Mouse (Mus musculus): ENCODE measurements around the gene Ssh1. TPM values are rescaled to one million over a fixed set of nuclear protein-coding genes. Genes with fewer than 3 reads are reported as not detected.

The Ssh1 gene
- polyA plus RNA-seq (2012; rRNA removed) (4.8 and 4.9 TPM in 2 replicates), polyA plus RNA-seq (2014; fragmentation: Nextera tagmentation; extraction: Ambion mirVana) (6.7 TPM in 2 replicates)

DNA sequence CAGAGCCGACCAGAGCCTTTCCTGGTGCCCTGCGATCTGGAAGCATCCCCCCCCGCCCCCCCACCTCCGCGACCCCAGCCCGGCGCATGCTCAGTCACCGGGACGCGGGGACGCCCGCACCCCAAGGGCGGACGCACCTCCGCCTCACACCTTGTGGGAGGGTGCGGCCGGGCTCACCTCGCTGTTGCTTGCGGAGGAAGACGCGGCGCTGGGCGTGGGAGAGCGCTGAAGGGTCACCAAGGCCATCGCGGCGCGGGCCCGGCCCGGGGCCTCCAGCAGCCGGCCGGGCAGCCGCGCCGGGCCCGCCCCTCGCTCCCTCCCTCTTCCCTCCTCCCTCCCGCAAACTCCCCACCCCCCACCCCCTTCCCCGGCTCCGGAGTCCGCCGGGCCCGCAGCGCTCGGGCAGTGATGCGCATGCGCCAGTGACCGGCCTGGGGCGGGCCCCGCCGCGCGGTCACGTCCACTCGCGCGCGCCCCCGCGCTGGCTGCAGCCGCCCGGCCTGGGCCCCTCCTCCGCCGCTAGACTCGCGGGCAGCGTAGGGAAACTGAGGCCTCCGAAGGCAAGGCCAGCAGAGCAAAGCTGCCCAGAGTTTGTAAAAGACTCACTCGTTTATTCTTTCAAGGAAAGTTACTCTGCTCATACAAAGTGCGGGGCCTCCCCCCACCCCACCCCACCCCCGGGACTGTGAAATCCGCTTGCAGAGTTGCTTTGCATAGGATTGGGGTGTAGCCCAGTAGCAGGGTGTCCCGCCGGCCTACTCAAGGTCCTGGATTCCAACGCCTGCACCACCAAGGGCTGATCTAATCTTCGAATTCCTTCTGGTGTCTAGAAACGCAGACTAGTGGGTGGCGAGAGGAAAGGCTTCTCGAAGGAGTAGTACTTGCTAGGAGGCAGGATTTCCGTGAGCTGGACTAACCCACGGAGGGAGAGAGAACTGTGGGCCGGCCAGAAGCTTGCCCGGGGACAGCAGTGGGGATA lies at the start of gene Ssh1:
TSS of gene Ssh1 (minus strand) at position 408 of the 979 bp plus-strand sequence.
- Histone ChIP-seq H3K4me3 (ENCODE audit: insufficient read depth in 1 of 2, low read depth in 2 of 2, low read length in 2 of 2) (peak within 1 kb of the TSS; percentile 81 to 92), H3K4me1 (replicated peaks; ENCODE audit: control insufficient read depth in 2 of 2, insufficient read depth in 2 of 2, low read length in 1 of 2) (peaks cover 29 to 41% of the 10 kb centered on the region in 2 experiments), H3K36me3 (replicated peaks; ENCODE audit: control insufficient read depth, insufficient read depth, low read depth) (no peaks in the 10 kb centered on the region), H3K27me3 (ENCODE audit: control insufficient read depth, insufficient read depth, low read length) (no peaks in the 10 kb centered on the region), H3K9me3 (ENCODE audit: control insufficient read depth, low read length) (no peaks in the 10 kb centered on the region), H3K27ac (peak within 1 kb of the TSS; percentile 94), H3K4me2 (ENCODE audit: low read depth) (peak within 1 kb of the TSS; percentile 99), H3K9ac (replicated peaks) (peak within 1 kb of the TSS; percentile 91)
- peak; percentile 82 for ATAC-seq (ENCODE audit: insufficient read depth)
- 2% methylated on average over 80 of the region's 83 CpGs for WGBS (ENCODE audit: insufficient replicate concordance)
- no peak for DNase-seq (ENCODE audit: low read depth in 3 of 3, low spot score in 3 of 3)
- TF ChIP-seq CTCF (IDR thresholded peaks at IDR 0.05; ENCODE audit: low read depth) (0 out of 2 replicates have a peak, but pooled peaks have one; percentile 6), EP300 (IDR thresholded peaks at IDR 0.05; ENCODE audit: low read depth) (no peak)

- 11% methylated on average over 15 of the region's 15 CpGs for WGBS (ENCODE audit: insufficient replicate concordance)
- TF ChIP-seq EP300 (IDR thresholded peaks at IDR 0.05; ENCODE audit: low read depth), result no peak
- no peak for TF ChIP-seq CTCF (IDR thresholded peaks at IDR 0.05; ENCODE audit: low read depth)
- Histone ChIP-seq H3K4me3 (ENCODE audit: insufficient read depth in 1 of 2, low read depth in 2 of 2, low read length in 2 of 2) (no peak overlapping the region), H3K4me1 (replicated peaks; ENCODE audit: control insufficient read depth in 2 of 2, insufficient read depth in 2 of 2, low read length in 1 of 2) (peaks cover 5 to 8% of the 10 kb centered on the region in 2 experiments; a peak in 2 of 4 replicates), H3K9me3 (ENCODE audit: control insufficient read depth, low read length) (no peaks in the 10 kb centered on the region), H3K36me3 (replicated peaks; ENCODE audit: control insufficient read depth, insufficient read depth, low read depth) (no peaks in the 10 kb centered on the region), H3K27me3 (ENCODE audit: control insufficient read depth, insufficient read depth, low read length) (no peaks in the 10 kb centered on the region), H3K9ac (replicated peaks) (no peak overlapping the region), H3K4me2 (ENCODE audit: low read depth) (no peak overlapping the region), H3K27ac (no peak overlapping the region)
- peak; percentile 71 for ATAC-seq (ENCODE audit: insufficient read depth)
- DNase-seq (ENCODE audit: low read depth in 3 of 3, low spot score in 3 of 3), result peak; percentile 15 to 30 (median 16)
Measured at GRCm38 (mm10) chr5:114041327-114041930, 47.7 kb upstream of the Ssh1 start.

DNA sequence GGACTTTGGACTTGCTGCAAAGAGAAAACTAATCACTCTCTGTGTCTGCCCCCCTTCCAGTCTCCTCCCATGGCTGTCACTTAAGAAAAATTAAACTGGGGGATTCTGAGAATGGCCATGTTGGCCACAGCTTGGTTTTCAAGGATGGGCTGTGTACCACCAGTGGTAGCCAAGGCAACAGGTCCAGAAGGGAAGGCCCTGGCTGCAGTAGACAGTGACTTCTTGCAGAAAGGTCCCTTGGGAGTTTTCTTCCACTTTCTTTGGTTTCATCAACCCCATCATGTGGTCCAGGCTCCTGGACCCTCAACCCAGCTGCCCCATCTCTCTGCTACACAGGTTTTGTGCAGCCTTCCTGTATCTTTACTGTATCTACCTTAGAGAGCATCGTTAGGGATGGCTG lies 47.2 kb upstream of the Ssh1 start:
- no peaks in the 10 kb centered on the region for H3K9me3 ChIP-seq (ENCODE audit: control insufficient read depth, low read length)
- H3K36me3 ChIP-seq (replicated peaks; ENCODE audit: control insufficient read depth, insufficient read depth, low read depth), result no peaks in the 10 kb centered on the region
- TF ChIP-seq EP300 (IDR thresholded peaks at IDR 0.05; ENCODE audit: low read depth), result no peak
- no peak overlapping the region for H3K4me2 ChIP-seq (ENCODE audit: low read depth)
- no peak for ATAC-seq (ENCODE audit: insufficient read depth)
- no peaks in the 10 kb centered on the region for H3K27me3 ChIP-seq (ENCODE audit: control insufficient read depth, insufficient read depth, low read length)
- DNase-seq (ENCODE audit: low read depth in 3 of 3, low spot score in 3 of 3), result no peak
- H3K9ac ChIP-seq (replicated peaks), result no peak overlapping the region
- WGBS (ENCODE audit: insufficient replicate concordance), result 41% methylated on average over 1 of the region's 1 CpGs
- H3K27ac ChIP-seq, result no peak overlapping the region
- H3K4me1 ChIP-seq (replicated peaks; ENCODE audit: control insufficient read depth in 2 of 2, insufficient read depth in 2 of 2, low read length in 1 of 2), result peaks cover 5 to 8% of the 10 kb centered on the region in 2 experiments; a peak in 2 of 4 replicates
- no peak overlapping the region for H3K4me3 ChIP-seq (ENCODE audit: insufficient read depth in 1 of 2, low read depth in 2 of 2, low read length in 2 of 2)

GRCm38 (mm10) chr5:114040508-114040907 lies 46.8 kb upstream of the Ssh1 start:
- H3K4me1 ChIP-seq (replicated peaks; ENCODE audit: control insufficient read depth in 2 of 2, insufficient read depth in 2 of 2, low read length in 1 of 2), result peaks cover 5 to 8% of the 10 kb centered on the region in 2 experiments; a peak in 2 of 4 replicates
- H3K4me2 ChIP-seq (ENCODE audit: low read depth), result no peak overlapping the region
- TF ChIP-seq CTCF (IDR thresholded peaks at IDR 0.05; ENCODE audit: low read depth) (no peak), EP300 (IDR thresholded peaks at IDR 0.05; ENCODE audit: low read depth) (no peak)

DNA sequence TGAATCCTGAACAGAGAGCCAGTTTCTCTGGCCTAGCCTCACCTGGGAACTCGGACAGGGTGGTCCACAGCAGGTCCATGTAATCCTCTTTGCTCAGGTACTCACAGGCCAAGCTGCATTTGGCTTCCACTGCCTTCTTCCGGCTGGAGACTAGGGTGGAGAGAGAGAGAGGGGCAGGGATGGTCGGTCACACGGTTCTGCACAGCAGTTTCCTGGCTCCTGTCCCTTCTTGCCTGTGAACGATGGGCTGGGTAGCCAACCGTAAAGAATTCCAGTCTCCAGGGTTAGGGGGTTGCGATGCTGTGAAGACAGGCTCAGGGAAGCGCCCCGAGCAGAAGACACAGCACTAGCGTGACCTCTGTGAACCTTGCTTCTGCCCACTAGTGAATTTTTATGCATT lies 41.4 kb upstream of the Ssh1 start:
- TF ChIP-seq EP300 (IDR thresholded peaks at IDR 0.05; ENCODE audit: low read depth) (no peak), CTCF (IDR thresholded peaks at IDR 0.05; ENCODE audit: low read depth) (no peak)
- Histone ChIP-seq H3K27ac (no peak overlapping the region), H3K4me1 (replicated peaks; ENCODE audit: control insufficient read depth in 2 of 2, insufficient read depth in 2 of 2, low read length in 1 of 2) (no peaks in the 10 kb centered on the region), H3K9me3 (ENCODE audit: control insufficient read depth, low read length) (no peaks in the 10 kb centered on the region), H3K4me2 (ENCODE audit: low read depth) (no peak overlapping the region), H3K9ac (replicated peaks) (no peak overlapping the region), H3K36me3 (replicated peaks; ENCODE audit: control insufficient read depth, insufficient read depth, low read depth) (no peaks in the 10 kb centered on the region), H3K4me3 (ENCODE audit: insufficient read depth in 1 of 2, low read depth in 2 of 2, low read length in 2 of 2) (no peak overlapping the region), H3K27me3 (ENCODE audit: control insufficient read depth, insufficient read depth, low read length) (no peaks in the 10 kb centered on the region)
- no peak for DNase-seq (ENCODE audit: low read depth in 3 of 3, low spot score in 3 of 3)
- 63% methylated on average over 10 of the region's 10 CpGs for WGBS (ENCODE audit: insufficient replicate concordance)
- no peak for ATAC-seq (ENCODE audit: insufficient read depth)

More at GRCm38 (mm10) chr5:114040508-114040907, 46.8 kb upstream of the Ssh1 start:
- Histone ChIP-seq H3K27ac (no peak overlapping the region), H3K27me3 (ENCODE audit: control insufficient read depth, insufficient read depth, low read length) (no peaks in the 10 kb centered on the region), H3K9ac (replicated peaks) (no peak overlapping the region), H3K36me3 (replicated peaks; ENCODE audit: control insufficient read depth, insufficient read depth, low read depth) (no peaks in the 10 kb centered on the region), H3K4me3 (ENCODE audit: insufficient read depth in 1 of 2, low read depth in 2 of 2, low read length in 2 of 2) (no peak overlapping the region), H3K9me3 (ENCODE audit: control insufficient read depth, low read length) (no peaks in the 10 kb centered on the region)
- ATAC-seq (ENCODE audit: insufficient read depth) (no peak), DNase-seq (ENCODE audit: low read depth in 3 of 3, low spot score in 3 of 3) (no peak)
- 33% methylated on average over 7 of the region's 8 CpGs for WGBS (ENCODE audit: insufficient replicate concordance)
